Mouse (Mus musculus) spleen, adult 2 months (tissue): ENCODE data around the gene BC005537. TPM values are rescaled to one million over a fixed set of nuclear protein-coding genes. Genes with fewer than 3 reads are reported as not detected.

ENCODE experiments used
- DNase-seq, 2 experiments: peaks; one replicate each; pipeline versions ENCODE4 v3.0.0 to v3.0.0-alpha.2; 2012 to 2021; ENCODE audit warnings: low spot score in 2 of 2, low read depth in 1 of 2
- H3K27ac ChIP-seq: fragments of 200-500 bp; 2 replicates; pipeline ENCODE4 v1.5.1; 2012; ENCODE audit warnings: low read length, inconsistent platforms; ENCODE audit not compliant: insufficient read depth
- H3K27me3 ChIP-seq: fragments of 200-500 bp; 2 replicates; pipeline ENCODE4 v1.6.1; 2012; ENCODE audit warnings: mild to moderate bottlenecking, moderate library complexity, low read length, inconsistent platforms; ENCODE audit not compliant: control insufficient read depth, insufficient read depth
- H3K36me3 ChIP-seq: fragments of 200-500 bp; 2 replicates; pipeline ENCODE4 v1.6.1; 2012; ENCODE audit warnings: mild to moderate bottlenecking, low read length, inconsistent platforms; ENCODE audit not compliant: control insufficient read depth, insufficient read depth
- H3K4me1 ChIP-seq: fragments of 200-500 bp; 2 replicates; pipeline ENCODE4 v1.6.1; 2011; ENCODE audit warnings: inconsistent platforms; ENCODE audit not compliant: control insufficient read depth, insufficient read depth, insufficient read length
- H3K4me3 ChIP-seq: fragments of 200-500 bp; 2 replicates; pipeline ENCODE4 v1.5.1; 2011; ENCODE audit warnings: mild to moderate bottlenecking, inconsistent platforms; ENCODE audit not compliant: insufficient read depth, insufficient read length; ENCODE audit errors: extremely low read depth
- CTCF ChIP-seq: fragments of 200-500 bp; IDR thresholded peaks from 2 replicates; pipeline ENCODE4 v1.5.1; 2011; ENCODE audit warnings: mild to moderate bottlenecking, inconsistent platforms; ENCODE audit not compliant: insufficient read depth, insufficient read length, insufficient replicate concordance; ENCODE audit errors: extremely low read depth
- POLR2A ChIP-seq: fragments of 200-500 bp; IDR thresholded peaks from 2 replicates; pipeline ENCODE4 v1.6.1; 2011; ENCODE audit warnings: low read depth, low read length, inconsistent platforms
- WGBS: fragments of 180-500 bp; shearing (Covaris S2); methylation state at CpG from one replicate; pipeline ENCODE4 v1.1.7; 2018; 5-methylcytosine and 5-hydroxymethylcytosine counted together
- polyA plus RNA-seq: library from polyadenylated mRNA; depleted of rRNA; stranded (reverse); fragments of >200 nt; gene quantifications from 2 replicates; pipeline ENCODE4 v1.2.3, GENCODE M21; 2012

BC005537 gene
- polyA plus RNA-seq, 1 experiment, result 21.0 TPM

GRCm38 (mm10) chr13:24778706-24779380, 22.6 kb upstream of the BC005537 start:
- WGBS, result 46% methylated on average over 8 of the region's 8 CpGs
- no peak overlapping the region for H3K4me3 ChIP-seq
- H3K27me3 ChIP-seq, result no peaks in the 10 kb centered on the region
- no peak overlapping the region for H3K27ac ChIP-seq
- no peaks in the 10 kb centered on the region for H3K4me1 ChIP-seq
- TF ChIP-seq CTCF, result no peak
- TF ChIP-seq POLR2A, result no peak
- DNase-seq, result no peak
- no peaks in the 10 kb centered on the region for H3K36me3 ChIP-seq

GRCm38 (mm10) chr13:24781916-24782315, 19.5 kb upstream of the BC005537 start:
- Histone ChIP-seq H3K36me3 (no peaks in the 10 kb centered on the region), H3K27ac (no peak overlapping the region), H3K4me1 (peaks cover 14% of the 10 kb centered on the region; the same call in 1 of the 2 replicates), H3K27me3 (no peaks in the 10 kb centered on the region), H3K4me3 (no peak overlapping the region)
- no peak for DNase-seq
- WGBS, result 53% methylated on average over 5 of the region's 5 CpGs
- TF ChIP-seq POLR2A (no peak), CTCF (no peak)

- no peaks in the 10 kb centered on the region for H3K36me3 ChIP-seq
- peak; percentile 20 to 49 for DNase-seq
- WGBS, result 11% methylated on average over 11 of the region's 11 CpGs
Observed at GRCm38 (mm10) chr13:24786014-24786490, 15.4 kb upstream of the BC005537 start.

GRCm38 (mm10) chr13:24787477-24787876, 14.0 kb upstream of the BC005537 start:
- Histone ChIP-seq H3K27me3 (no peaks in the 10 kb centered on the region), H3K4me3 (no peak overlapping the region), H3K4me1 (peaks cover 14% of the 10 kb centered on the region; the same call in 1 of the 2 replicates), H3K27ac (no peak overlapping the region), H3K36me3 (no peaks in the 10 kb centered on the region)
- WGBS, result 90% methylated on average over 5 of the region's 5 CpGs
- TF ChIP-seq POLR2A, result no peak
- DNase-seq, result no peak

More at GRCm38 (mm10) chr13:24786014-24786490, 15.4 kb upstream of the BC005537 start:
- Histone ChIP-seq H3K27ac (peak overlapping the region; percentile 51), H3K4me3 (peak overlapping the region; percentile 17; the same call in 1 of the 2 replicates), H3K4me1 (peaks cover 14% of the 10 kb centered on the region; the same call in 1 of the 2 replicates), H3K27me3 (no peaks in the 10 kb centered on the region)
- no peak for TF ChIP-seq POLR2A
- TF ChIP-seq CTCF, result no peak

- H3K27ac ChIP-seq, result no peak overlapping the region
- 28% methylated on average over 2 of the region's 2 CpGs for WGBS
- no peaks in the 10 kb centered on the region for H3K27me3 ChIP-seq
- no peak for DNase-seq
- no peak for TF ChIP-seq POLR2A
- no peak for TF ChIP-seq CTCF
- no peaks in the 10 kb centered on the region for H3K36me3 ChIP-seq
- peaks cover 3% of the 10 kb centered on the region; the same call in 1 of the 2 replicates for H3K4me1 ChIP-seq
- no peak overlapping the region for H3K4me3 ChIP-seq
Observed at GRCm38 (mm10) chr13:24791349-24791748, 10.1 kb upstream of the BC005537 start.

- WGBS, result 75% methylated on average over 9 of the region's 9 CpGs
- H3K4me1 ChIP-seq, result no peaks in the 10 kb centered on the region
- TF ChIP-seq POLR2A, result no peak
- no peak for TF ChIP-seq CTCF
- H3K4me3 ChIP-seq, result no peak overlapping the region
- DNase-seq, result no peak
- H3K36me3 ChIP-seq, result no peaks in the 10 kb centered on the region
- H3K27me3 ChIP-seq, result no peaks in the 10 kb centered on the region
- no peak overlapping the region for H3K27ac ChIP-seq
Observed at GRCm38 (mm10) chr13:24792411-24793045, 8.9 kb upstream of the BC005537 start.

- H3K27ac ChIP-seq, result no peak overlapping the region
Observed at GRCm38 (mm10) chr13:24798686-24799085, 2.8 kb upstream of the BC005537 start.

More at GRCm38 (mm10) chr13:24798686-24799085, 2.8 kb upstream of the BC005537 start:
- Histone ChIP-seq H3K4me3 (no peak overlapping the region), H3K36me3 (no peaks in the 10 kb centered on the region), H3K4me1 (no peaks in the 10 kb centered on the region; the same call in 1 of the 2 replicates), H3K27me3 (no peaks in the 10 kb centered on the region)
- 95% methylated on average over 4 of the region's 4 CpGs for WGBS
- no peak for DNase-seq
- TF ChIP-seq CTCF, result no peak
- TF ChIP-seq POLR2A, result no peak
